Mouse (Mus musculus): ENCODE data around the gene 2900026A02Rik.

DNA sequence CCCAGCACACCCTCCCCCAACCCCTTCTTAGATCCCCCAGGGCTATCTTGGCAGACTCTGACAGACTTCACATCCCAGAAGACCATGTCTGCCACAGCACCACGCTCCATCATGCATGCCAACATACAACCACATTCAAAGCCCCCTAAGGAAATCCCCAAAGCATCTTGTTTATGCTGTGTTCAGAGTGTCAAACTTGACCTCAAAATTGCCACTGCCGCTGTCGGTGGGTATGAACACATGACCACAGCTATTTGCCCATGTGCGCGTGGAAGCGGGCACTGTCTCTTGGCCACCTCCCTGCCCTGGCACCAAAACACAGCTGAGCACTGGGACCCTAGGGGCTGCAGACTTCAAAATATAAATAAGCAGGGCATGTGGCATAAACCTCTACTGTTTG is 59.5 kb downstream of the 2900026A02Rik start:
- TF ChIP-seq ELF1 (IDR thresholded peaks at IDR 0.05; ENCODE audit: low read depth, low read length) = no peak
- no peak for TF ChIP-seq TAL1 (IDR thresholded peaks at IDR 0.05; ENCODE audit: low read length)
